Mouse (Mus musculus): ENCODE data around the gene Stk11.

DNA sequence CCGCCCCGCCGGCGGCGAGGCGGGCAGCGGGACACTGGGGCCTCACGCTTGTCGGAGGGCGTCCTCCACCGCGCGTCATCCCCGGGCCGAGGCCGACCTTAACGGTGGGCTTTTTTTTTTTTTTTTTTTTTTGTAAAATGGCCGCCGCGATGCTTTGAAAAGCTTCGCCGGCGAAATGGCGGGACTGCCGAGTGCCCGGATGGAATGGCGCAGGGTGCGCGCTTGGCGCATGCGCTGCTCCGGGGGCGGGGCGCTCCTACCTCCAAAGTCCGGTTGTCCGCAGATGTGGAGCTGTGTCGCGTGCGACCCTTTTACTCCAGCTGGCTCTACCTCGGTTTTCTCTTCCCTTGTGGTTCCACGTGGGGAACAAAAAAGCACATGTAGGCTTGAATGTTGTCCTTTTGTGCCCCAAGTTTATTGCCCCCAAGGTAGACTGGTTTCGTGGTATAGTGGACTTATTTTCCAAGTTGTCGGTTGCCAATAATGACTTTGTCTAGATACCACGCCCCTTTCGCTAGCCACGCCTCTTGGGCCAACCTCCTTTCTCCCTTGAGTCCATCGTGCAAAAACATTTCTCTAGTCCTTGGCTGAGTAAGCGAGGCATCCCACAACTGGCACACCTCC lies 52.5 kb downstream of the Stk11 start:
- TF ChIP-seq POLR2A (IDR thresholded peaks at IDR 0.05; ENCODE audit: low read depth, low read length) (no peak), CTCF (IDR thresholded peaks at IDR 0.05; ENCODE audit: extremely low read depth, insufficient read length, insufficient replicate concordance, low read depth, low read length) (no peak)
